Mouse (Mus musculus) midbrain, postnatal 0 days (tissue): ENCODE data around the gene Vasn. TPM values are rescaled to one million over a fixed set of nuclear protein-coding genes. Genes with fewer than 3 reads are reported as not detected.
"Not testable (repeated sequence)": the region's sequence is repeated elsewhere in the genome, so short reads cannot be mapped to it uniquely, and the experiment has no call there.

ENCODE experiments used
- ATAC-seq: fragments of 200-750 bp; cut with Nextera tagmentation; 2 replicates; pipeline ENCODE4 v1.8.0; 2017; ENCODE audit warnings: moderate number of reproducible peaks, mild to moderate bottlenecking, moderate TSS enrichment, moderate library complexity; ENCODE audit not compliant: low FRiP score
- DNase-seq: peaks from one replicate; pipeline ENCODE4 v3.0.0-alpha.2; 2015; ENCODE audit warnings: low spot score
- H3K27ac ChIP-seq: fragments of 300-500 bp; sonication (generic); 2 replicates; pipeline ENCODE4 v1.5.1; 2014; ENCODE audit warnings: low read depth, mild to moderate bottlenecking, low read length, mixed read lengths
- H3K27me3 ChIP-seq: fragments of 300-500 bp; sonication (generic); 2 replicates; pipeline ENCODE4 v1.6.1; 2014; ENCODE audit warnings: low read length, control low read depth, mixed read lengths; ENCODE audit not compliant: insufficient read depth
- H3K36me3 ChIP-seq: fragments of 300-500 bp; sonication (generic); 2 replicates; pipeline ENCODE4 v1.6.1; 2014; ENCODE audit warnings: low read length, control low read depth, mixed read lengths; ENCODE audit not compliant: insufficient read depth
- H3K4me1 ChIP-seq: fragments of 300-500 bp; sonication (generic); 2 replicates; pipeline ENCODE4 v1.6.1; 2014; ENCODE audit warnings: mild to moderate bottlenecking, control low read depth, antibody characterized with exemption, low read length, mixed read lengths; ENCODE audit not compliant: insufficient read depth
- H3K4me2 ChIP-seq: fragments of 300-500 bp; sonication (generic); 2 replicates; pipeline ENCODE4 v1.6.1; 2014; ENCODE audit warnings: low read depth, mild to moderate bottlenecking, low read length, mixed read lengths; ENCODE audit not compliant: poor library complexity, severe bottlenecking
- H3K4me3 ChIP-seq: fragments of 300-500 bp; sonication (generic); 2 replicates; pipeline ENCODE4 v1.5.1; 2014; ENCODE audit warnings: low read depth, mild to moderate bottlenecking, low read length, moderate library complexity
- H3K9ac ChIP-seq: fragments of 300-500 bp; sonication (generic); replicated peaks from 2 replicates; pipeline ENCODE4 v1.6.1; 2014; ENCODE audit warnings: mild to moderate bottlenecking, low read length, moderate library complexity, mixed read lengths; ENCODE audit not compliant: poor library complexity, severe bottlenecking
- H3K9me3 ChIP-seq: fragments of 300-500 bp; sonication (generic); 2 replicates; pipeline ENCODE4 v1.6.1; 2016; ENCODE audit warnings: low read length, control low read depth
- CTCF ChIP-seq: IDR thresholded peaks from 2 replicates; pipeline ENCODE4 v1.5.1; 2016; ENCODE audit warnings: antibody characterized with exemption, mild to moderate bottlenecking
- WGBS: fragments of 180-500 bp; shearing (Covaris S2); extraction: QIAGEN DNeasy Blood & Tissue Kit; methylation state at CpG from one replicate; pipeline ENCODE4 v1.1.7; 2014; 5-methylcytosine and 5-hydroxymethylcytosine counted together
- polyA plus RNA-seq: library from polyadenylated mRNA; unstranded; fragments of >200 nt; fragmentation: Nextera tagmentation; extraction: Ambion mirVana; gene quantifications from 2 replicates; pipeline ENCODE4 v1.2.1, GENCODE M21; 2015
- total RNA-seq: library from RNA; depleted of rRNA; stranded (reverse); fragments of >200 nt; gene quantifications from 2 replicates; pipeline ENCODE4 v1.2.3, GENCODE M21; 2014; rRNA removed

The Vasn gene
- total and polyA plus RNA-seq, 2 experiments from 2014 or later: 4.7 to 14.2 TPM

- Histone ChIP-seq H3K4me1 (peaks cover 11% of the 10 kb centered on the region), H3K4me3 (no peak overlapping the region), H3K27me3 (no peaks in the 10 kb centered on the region), H3K9ac (no peak overlapping the region), H3K4me2 (0 out of 2 replicates have a peak overlapping the region, but pooled peaks have one; percentile 88), H3K27ac (no peak overlapping the region), H3K36me3 (0 out of 2 replicates have a peak, but pooled peaks cover 2% of the 10 kb centered on the region), H3K9me3 (no peaks in the 10 kb centered on the region)
- TF ChIP-seq CTCF: no peak
- DNase-seq (no peak), ATAC-seq (no peak)
- 82% methylated on average over 4 of the region's 4 CpGs for WGBS
Measured at GRCm38 (mm10) chr16:4682628-4683179, 43.0 kb downstream of the Vasn start.

- Histone ChIP-seq H3K27me3 (no peaks in the 10 kb centered on the region), H3K36me3 (0 out of 2 replicates have a peak, but pooled peaks cover 5% of the 10 kb centered on the region), H3K9me3 (no peaks in the 10 kb centered on the region), H3K4me1 (peaks cover 11% of the 10 kb centered on the region), H3K4me3 (peak overlapping the region; percentile 92), H3K9ac (peak overlapping the region; percentile 91), H3K4me2 (peak overlapping the region; percentile 88), H3K27ac (peak overlapping the region; percentile 40; the same call in 1 of the 2 replicates)
- WGBS: 31% methylated on average over 9 of the region's 9 CpGs
- TF ChIP-seq CTCF: no peak
- DNase-seq: no peak
- no peak for ATAC-seq
Measured at GRCm38 (mm10) chr16:4683193-4683580, 43.4 kb downstream of the Vasn start.

DNA sequence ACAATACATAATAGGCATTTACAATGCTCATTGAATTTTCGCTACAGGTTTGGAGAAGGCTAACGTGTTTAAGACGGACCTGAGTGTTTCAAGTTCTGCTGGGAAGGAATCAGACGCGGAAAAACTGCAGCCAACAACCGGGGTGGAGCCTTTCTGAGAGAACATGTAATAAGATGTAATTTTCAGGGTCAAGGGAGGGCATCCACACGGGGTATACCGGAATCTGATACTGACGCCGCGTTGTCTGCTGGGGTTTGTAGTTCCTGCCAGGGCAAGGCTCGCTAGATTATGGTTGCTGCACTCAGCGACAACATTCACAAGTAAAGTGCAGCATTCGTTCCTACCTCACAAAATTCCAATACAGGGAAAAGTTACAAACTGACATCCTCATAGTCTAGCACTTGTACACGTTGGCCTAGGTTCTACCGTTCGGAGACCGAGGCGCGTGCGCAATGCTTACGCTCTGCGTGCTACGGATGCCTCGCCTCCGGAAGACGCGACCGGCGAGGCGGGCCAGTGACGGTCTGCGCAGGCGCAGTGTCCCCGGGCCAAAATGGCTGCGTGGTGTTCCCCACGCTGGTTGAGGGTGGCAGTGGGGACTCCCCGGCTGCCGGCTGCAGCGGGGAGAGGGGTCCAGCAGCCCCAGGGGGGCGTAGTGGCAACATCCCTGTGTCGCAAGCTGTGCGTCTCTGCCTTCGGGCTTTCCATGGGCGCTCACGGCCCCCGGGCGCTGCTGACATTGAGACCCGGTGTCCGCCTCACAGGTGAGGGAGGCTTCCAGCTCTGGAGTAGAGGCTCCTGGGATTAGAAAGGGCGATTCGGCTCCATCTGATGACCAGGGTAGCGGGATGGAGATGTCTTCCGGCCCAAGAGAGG is 44.1 kb downstream of the Vasn start:
- peak overlapping the region; percentile 88 for H3K4me2 ChIP-seq
- DNase-seq (peak; percentile 96), ATAC-seq (peak; percentile 90)
- under 1% methylated on average over 54 of the region's 54 CpGs for WGBS
- no peaks in the 10 kb centered on the region for H3K27me3 ChIP-seq
- peak overlapping the region; percentile 71 for H3K27ac ChIP-seq
- peak overlapping the region; percentile 91 for H3K9ac ChIP-seq
- H3K4me3 ChIP-seq: peak overlapping the region; percentile 92
- no peak; the same call in 1 of the 2 replicates for TF ChIP-seq CTCF
- 0 out of 2 replicates have a peak, but pooled peaks cover 6% of the 10 kb centered on the region for H3K36me3 ChIP-seq
- H3K4me1 ChIP-seq: peaks cover 6% of the 10 kb centered on the region
- H3K9me3 ChIP-seq: no peaks in the 10 kb centered on the region

GRCm38 (mm10) chr16:4684457-4684791 is 44.7 kb downstream of the Vasn start:
- peak; percentile 12; the same call in 1 of the 2 replicates for ATAC-seq
- H3K4me2 ChIP-seq: peak overlapping the region; percentile 88
- peaks cover 4% of the 10 kb centered on the region; the same call in 1 of the 2 replicates for H3K4me1 ChIP-seq
- no peak for TF ChIP-seq CTCF
- no peaks in the 10 kb centered on the region for H3K9me3 ChIP-seq
- H3K4me3 ChIP-seq: peak overlapping the region; percentile 92
- H3K27ac ChIP-seq: peak overlapping the region; percentile 71
- H3K9ac ChIP-seq: peak overlapping the region; percentile 91
- DNase-seq: no peak
- H3K36me3 ChIP-seq: peaks cover 11% of the 10 kb centered on the region; the same call in 1 of the 2 replicates
- no peaks in the 10 kb centered on the region for H3K27me3 ChIP-seq
- WGBS: 1% methylated on average over 9 of the region's 9 CpGs

DNA sequence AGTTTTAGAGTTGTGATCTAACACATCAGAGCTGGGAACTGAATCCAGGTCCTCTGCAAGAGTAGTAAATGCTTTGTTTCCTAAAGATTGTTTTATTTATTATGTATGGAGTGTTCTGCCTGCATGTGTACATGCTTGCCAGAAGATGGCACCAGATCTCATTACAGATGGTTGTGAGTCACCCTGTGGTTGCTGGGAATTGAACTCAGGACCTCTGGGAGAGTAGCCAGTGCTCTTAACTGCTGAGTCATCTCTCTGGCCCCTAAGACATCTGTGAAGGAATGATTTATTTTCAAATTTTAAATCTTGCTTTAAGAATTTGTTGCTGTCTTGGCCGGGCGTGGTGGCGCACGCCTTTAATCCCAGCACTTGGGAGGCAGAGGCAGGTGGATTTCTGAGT is 49.6 kb downstream of the Vasn start:
- TF ChIP-seq CTCF: peak; percentile 47
- H3K9me3 ChIP-seq, H3K4me2 ChIP-seq, H3K27ac ChIP-seq, H3K9ac ChIP-seq, H3K4me1 ChIP-seq, H3K27me3 ChIP-seq, DNase-seq, ATAC-seq, H3K4me3 ChIP-seq: not testable (repeated sequence)
- H3K36me3 ChIP-seq: peaks cover 33% of the 10 kb centered on the region
- 97% methylated on average over 4 of the region's 4 CpGs for WGBS

Other genes with a start within 250 kb of the Vasn start
- gene Adcy9, start 219.4 kb upstream of the Vasn start, total RNA-seq: 29.7 and 31.6 TPM in 2 replicates
- 4.1 and 4.3 TPM in 2 replicates for gene Adcy9, start 219.4 kb upstream of the Vasn start, polyA plus RNA-seq
- gene Srl, start 98.1 kb upstream of the Vasn start, total RNA-seq: 34.4 and 59.9 TPM in 2 replicates
- gene Srl, start 98.1 kb upstream of the Vasn start, polyA plus RNA-seq: 11.3 and 11.6 TPM in 2 replicates
- 6.7 and 6.8 TPM in 2 replicates for gene Tfap4, start 80.1 kb upstream of the Vasn start, total RNA-seq
- 5.2 and 5.9 TPM in 2 replicates for gene Tfap4, start 80.1 kb upstream of the Vasn start, polyA plus RNA-seq
- 20.0 and 20.6 TPM in 2 replicates for gene Glis2, start 45.2 kb upstream of the Vasn start, total RNA-seq
- gene Glis2, start 45.2 kb upstream of the Vasn start, polyA plus RNA-seq: 10.8 and 12.0 TPM in 2 replicates
- 31.7 and 40.2 TPM in 2 replicates for gene Pam16, start 15.0 kb upstream of the Vasn start, total RNA-seq
- gene Pam16, start 15.0 kb upstream of the Vasn start, polyA plus RNA-seq: 134 TPM in 2 replicates
- gene Dnaja3, start within 50 bp of the Vasn start, total RNA-seq: 62.1 and 65.5 TPM in 2 replicates
- 54.1 and 57.0 TPM in 2 replicates for gene Dnaja3, start within 50 bp of the Vasn start, polyA plus RNA-seq
- gene Coro7, start 39.8 kb downstream of the Vasn start, total RNA-seq: 31.1 and 39.8 TPM in 2 replicates
- gene Coro7, start 39.8 kb downstream of the Vasn start, polyA plus RNA-seq: 28.7 and 31.9 TPM in 2 replicates
- gene Nmral1, start 79.4 kb downstream of the Vasn start, total RNA-seq: 27.5 and 33.5 TPM in 2 replicates
- gene Nmral1, start 79.4 kb downstream of the Vasn start, polyA plus RNA-seq: 37.1 and 41.2 TPM in 2 replicates
- gene Hmox2, start 86.4 kb downstream of the Vasn start, total RNA-seq: 37.9 and 43.2 TPM in 2 replicates
- gene Hmox2, start 86.4 kb downstream of the Vasn start, polyA plus RNA-seq: 92.7 and 102 TPM in 2 replicates
- 122 and 130 TPM in 2 replicates for gene Cdip1, start 150.4 kb downstream of the Vasn start, total RNA-seq
- 131 and 139 TPM in 2 replicates for gene Cdip1, start 150.4 kb downstream of the Vasn start, polyA plus RNA-seq
- not detected in 2 replicates for gene 4930562C15Rik, start 195.5 kb downstream of the Vasn start, total RNA-seq
- gene 4930562C15Rik, start 195.5 kb downstream of the Vasn start, polyA plus RNA-seq: 0.47 TPM in 1 of 2 replicates, not detected in the other
- gene Ubald1, start 240.4 kb downstream of the Vasn start, total RNA-seq: 30.3 and 35.0 TPM in 2 replicates
- gene Ubald1, start 240.4 kb downstream of the Vasn start, polyA plus RNA-seq: 79.9 and 82.5 TPM in 2 replicates
- 199 and 221 TPM in 2 replicates for gene Mgrn1, start 246.3 kb downstream of the Vasn start, total RNA-seq
- 117 and 127 TPM in 2 replicates for gene Mgrn1, start 246.3 kb downstream of the Vasn start, polyA plus RNA-seq